Mouse (Mus musculus) C2C12 (cell line): ENCODE data around the gene Olr1.

Experiments
- CTCF ChIP-seq: IDR thresholded peaks from one replicate; pipeline ENCODE4 v1.5.1; 2011; ENCODE audit not compliant: control insufficient read depth, insufficient read depth, insufficient read length
- FOSL1 ChIP-seq: IDR thresholded peaks from one replicate; pipeline ENCODE4 v1.8.0; 2011; ENCODE audit warnings: mild to moderate bottlenecking, low read length; ENCODE audit not compliant: poor library complexity, insufficient read depth, severe bottlenecking
- MAX ChIP-seq: IDR thresholded peaks from one replicate; pipeline ENCODE4 v1.6.1; 2011; ENCODE audit warnings: mild to moderate bottlenecking, control low read depth
- MYOD1 ChIP-seq: IDR thresholded peaks from one replicate; pipeline ENCODE4 v1.6.1; 2011; ENCODE audit warnings: low read depth; ENCODE audit not compliant: control insufficient read depth, insufficient read length
- MYOG ChIP-seq: IDR thresholded peaks from one replicate; pipeline ENCODE4 v1.6.1; 2011; ENCODE audit not compliant: control insufficient read depth, insufficient read length; ENCODE audit errors: extremely low read depth
- USF1 ChIP-seq: IDR thresholded peaks from one replicate; pipeline ENCODE4 v1.6.1; 2011; ENCODE audit warnings: low read depth, mild to moderate bottlenecking, control low read depth, moderate library complexity

DNA sequence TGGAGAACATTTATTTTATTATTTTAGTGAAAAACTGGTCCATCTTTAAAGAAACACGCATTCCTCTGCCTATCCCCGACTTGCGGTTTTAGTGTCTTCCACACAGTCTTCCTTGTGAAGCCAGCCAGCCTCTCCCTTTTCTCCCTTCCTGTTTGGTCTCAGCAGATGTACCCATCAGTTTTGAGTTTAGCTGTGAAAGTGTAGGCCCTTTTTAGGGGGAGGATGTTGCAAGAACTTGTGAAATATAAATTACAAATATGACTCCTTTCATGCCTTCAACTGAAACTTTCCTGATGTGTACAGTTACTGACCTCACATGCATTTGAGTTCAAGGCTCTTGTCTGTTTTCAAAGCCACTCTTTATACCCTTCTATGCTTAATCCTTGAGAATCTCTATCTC, 8.1 kb upstream of the Olr1 start:
- TF ChIP-seq FOSL1 (no peak), CTCF (no peak), MYOD1 (no peak), USF1 (no peak), MYOG (no peak), MAX (no peak)
